Mouse (Mus musculus): ENCODE data around the gene Olfr695. TPM values are rescaled to one million over a fixed set of nuclear protein-coding genes. Genes with fewer than 3 reads are reported as not detected.
"Not testable (repeated sequence)": the region's sequence is repeated elsewhere in the genome, so short reads cannot be mapped to it uniquely, and the experiment has no call there.

Olfr695 gene
- not detected in 2 replicates for polyA plus RNA-seq (2016; fragmentation: Nextera tagmentation; extraction: Ambion mirVana)

GRCm38 (mm10) chr7:106716296-106716695 is at the start of gene Olfr695:
Gene Olfr695, minus strand, starts transcription at chr7:106716396.
- H3K36me3 ChIP-seq (replicated peaks): no peaks in the 10 kb centered on the region
- H3K4me1 ChIP-seq: no peaks in the 10 kb centered on the region
- H3K4me3 ChIP-seq: no peak within 1 kb of the TSS
- H3K9me3 ChIP-seq: no peaks in the 10 kb centered on the region
- H3K27ac ChIP-seq: no peak within 1 kb of the TSS
- DNase-seq (ENCODE audit: extremely low spot score, low spot score): no peak
- H3K27me3 ChIP-seq (ENCODE audit: poor library complexity, severe bottlenecking): no peaks in the 10 kb centered on the region

GRCm38 (mm10) chr7:106761008-106761407 is 44.8 kb upstream of the Olfr695 start:
- H3K27ac ChIP-seq; H3K4me1 ChIP-seq; H3K4me3 ChIP-seq; H3K36me3 ChIP-seq (replicated peaks); DNase-seq (ENCODE audit: extremely low spot score, low spot score); H3K9me3 ChIP-seq; H3K27me3 ChIP-seq (ENCODE audit: poor library complexity, severe bottlenecking): not testable (repeated sequence)
- 93% methylated on average over 2 of the region's 2 CpGs for WGBS

- WGBS: 92% methylated on average over 2 of the region's 2 CpGs
- no peaks in the 10 kb centered on the region for H3K36me3 ChIP-seq (replicated peaks)
Measured at GRCm38 (mm10) chr7:106758800-106759199, 42.6 kb upstream of the Olfr695 start.

GRCm38 (mm10) chr7:106755297-106755696 is 39.1 kb upstream of the Olfr695 start, which contains the start of gene Olfr698:
Gene Olfr698, minus strand, starts transcription at chr7:106755397.
- Histone ChIP-seq H3K4me1 (no peaks in the 10 kb centered on the region), H3K4me3 (no peak within 1 kb of the TSS), H3K27me3 (ENCODE audit: poor library complexity, severe bottlenecking) (no peaks in the 10 kb centered on the region), H3K36me3 (replicated peaks) (no peaks in the 10 kb centered on the region), H3K9me3 (no peaks in the 10 kb centered on the region), H3K27ac (no peak within 1 kb of the TSS)
- no peak for DNase-seq (ENCODE audit: extremely low spot score, low spot score)

More at GRCm38 (mm10) chr7:106758800-106759199, 42.6 kb upstream of the Olfr695 start:
- DNase-seq (ENCODE audit: extremely low spot score, low spot score): no peak
- Histone ChIP-seq H3K4me1 (no peaks in the 10 kb centered on the region), H3K27me3 (ENCODE audit: poor library complexity, severe bottlenecking) (no peaks in the 10 kb centered on the region), H3K4me3 (no peak overlapping the region), H3K9me3 (peaks cover 7% of the 10 kb centered on the region; the same call in 1 of the 2 replicates), H3K27ac (no peak overlapping the region)

- 93% methylated on average over 5 of the region's 5 CpGs for WGBS
- Histone ChIP-seq H3K36me3 (replicated peaks) (no peaks in the 10 kb centered on the region), H3K9me3 (no peaks in the 10 kb centered on the region)
Measured at GRCm38 (mm10) chr7:106745811-106746210, 29.6 kb upstream of the Olfr695 start.

GRCm38 (mm10) chr7:106742343-106742742 is 26.1 kb upstream of the Olfr695 start, which contains the start of gene Olfr697:
Gene Olfr697, minus strand, starts transcription at chr7:106742443.
- no peaks in the 10 kb centered on the region for H3K9me3 ChIP-seq
- no peaks in the 10 kb centered on the region for H3K36me3 ChIP-seq (replicated peaks)
- H3K4me1 ChIP-seq: no peaks in the 10 kb centered on the region
- DNase-seq (ENCODE audit: extremely low spot score, low spot score): no peak
- 93% methylated on average over 1 of the region's 1 CpGs for WGBS
- no peaks in the 10 kb centered on the region for H3K27me3 ChIP-seq (ENCODE audit: poor library complexity, severe bottlenecking)
- no peak within 1 kb of the TSS for H3K27ac ChIP-seq
- no peak within 1 kb of the TSS for H3K4me3 ChIP-seq

More at GRCm38 (mm10) chr7:106745811-106746210, 29.6 kb upstream of the Olfr695 start:
- H3K27ac ChIP-seq: no peak overlapping the region
- H3K4me3 ChIP-seq: no peak overlapping the region
- H3K4me1 ChIP-seq: no peaks in the 10 kb centered on the region
- no peak for DNase-seq (ENCODE audit: extremely low spot score, low spot score)
- H3K27me3 ChIP-seq (ENCODE audit: poor library complexity, severe bottlenecking): no peaks in the 10 kb centered on the region

- Histone ChIP-seq H3K36me3 (replicated peaks) (no peaks in the 10 kb centered on the region), H3K4me1 (no peaks in the 10 kb centered on the region), H3K4me3 (no peak overlapping the region), H3K9me3 (no peaks in the 10 kb centered on the region), H3K27ac (no peak overlapping the region), H3K27me3 (ENCODE audit: poor library complexity, severe bottlenecking) (no peaks in the 10 kb centered on the region)
- DNase-seq (ENCODE audit: extremely low spot score, low spot score): no peak
Measured at GRCm38 (mm10) chr7:106737028-106737427, 20.8 kb upstream of the Olfr695 start.

- Histone ChIP-seq H3K27me3 (ENCODE audit: poor library complexity, severe bottlenecking) (no peaks in the 10 kb centered on the region), H3K4me1 (no peaks in the 10 kb centered on the region), H3K36me3 (replicated peaks) (no peaks in the 10 kb centered on the region), H3K27ac (no peak overlapping the region), H3K4me3 (no peak overlapping the region), H3K9me3 (no peaks in the 10 kb centered on the region; the same call in 1 of the 2 replicates)
- whole genome bisulfite sequencing: 86% methylated on average over 2 of the region's 2 CpGs
- no peak for DNase-seq (ENCODE audit: extremely low spot score, low spot score)
Measured at GRCm38 (mm10) chr7:106733717-106734116, 17.5 kb upstream of the Olfr695 start.

- not testable (repeated sequence) for H3K27me3 ChIP-seq (ENCODE audit: poor library complexity, severe bottlenecking); H3K4me1 ChIP-seq; H3K27ac ChIP-seq; DNase-seq (ENCODE audit: extremely low spot score, low spot score); H3K9me3 ChIP-seq; H3K36me3 ChIP-seq (replicated peaks); H3K4me3 ChIP-seq
- WGBS: 95% methylated on average over 2 of the region's 2 CpGs
Measured at GRCm38 (mm10) chr7:106725654-106726053, 9.5 kb upstream of the Olfr695 start.

- no peak overlapping the region for H3K27ac ChIP-seq
- no peaks in the 10 kb centered on the region for H3K27me3 ChIP-seq (ENCODE audit: poor library complexity, severe bottlenecking)
- H3K4me1 ChIP-seq: no peaks in the 10 kb centered on the region
- no peaks in the 10 kb centered on the region for H3K36me3 ChIP-seq (replicated peaks)
- no peak overlapping the region for H3K4me3 ChIP-seq
- no peak for DNase-seq (ENCODE audit: extremely low spot score, low spot score)
- 91% methylated on average over 6 of the region's 6 CpGs for WGBS
- no peaks in the 10 kb centered on the region for H3K9me3 ChIP-seq
Measured at GRCm38 (mm10) chr7:106711463-106711862, 4.7 kb downstream of the Olfr695 start.

- not testable (repeated sequence) for H3K36me3 ChIP-seq (replicated peaks); H3K9me3 ChIP-seq; H3K4me3 ChIP-seq; H3K27me3 ChIP-seq (ENCODE audit: poor library complexity, severe bottlenecking); H3K4me1 ChIP-seq; H3K27ac ChIP-seq; DNase-seq (ENCODE audit: extremely low spot score, low spot score)
- WGBS: 95% methylated on average over 10 of the region's 10 CpGs
Measured at GRCm38 (mm10) chr7:106707705-106708104, 8.5 kb downstream of the Olfr695 start.

GRCm38 (mm10) chr7:106696891-106697290 is 19.3 kb downstream of the Olfr695 start:
- Histone ChIP-seq H3K36me3 (replicated peaks) (no peaks in the 10 kb centered on the region), H3K9me3 (peaks cover 5% of the 10 kb centered on the region; the same call in 1 of the 2 replicates), H3K4me1 (no peaks in the 10 kb centered on the region), H3K27me3 (ENCODE audit: poor library complexity, severe bottlenecking) (no peaks in the 10 kb centered on the region), H3K4me3 (no peak overlapping the region), H3K27ac (no peak overlapping the region)
- DNase-seq (ENCODE audit: extremely low spot score, low spot score): no peak
- whole genome bisulfite sequencing: 80% methylated on average over 1 of the region's 1 CpGs

- no peaks in the 10 kb centered on the region for H3K27me3 ChIP-seq (ENCODE audit: poor library complexity, severe bottlenecking)
- 90% methylated on average over 3 of the region's 3 CpGs for WGBS
- no peak for DNase-seq (ENCODE audit: extremely low spot score, low spot score)
Measured at GRCm38 (mm10) chr7:106692976-106693375, 23.2 kb downstream of the Olfr695 start.

GRCm38 (mm10) chr7:106691714-106692113 is 24.5 kb downstream of the Olfr695 start, which contains the start of gene Olfr694:
Gene Olfr694, minus strand, starts transcription at chr7:106691814.
- Histone ChIP-seq H3K4me3 (no peak within 1 kb of the TSS), H3K4me1 (no peaks in the 10 kb centered on the region), H3K9me3 (no peaks in the 10 kb centered on the region), H3K27me3 (ENCODE audit: poor library complexity, severe bottlenecking) (no peaks in the 10 kb centered on the region), H3K36me3 (replicated peaks) (no peaks in the 10 kb centered on the region), H3K27ac (no peak within 1 kb of the TSS)
- WGBS: 98% methylated on average over 1 of the region's 1 CpGs
- no peak for DNase-seq (ENCODE audit: extremely low spot score, low spot score)

More at GRCm38 (mm10) chr7:106692976-106693375, 23.2 kb downstream of the Olfr695 start:
- no peaks in the 10 kb centered on the region for H3K36me3 ChIP-seq (replicated peaks)
- no peak overlapping the region for H3K4me3 ChIP-seq
- no peaks in the 10 kb centered on the region for H3K4me1 ChIP-seq
- H3K27ac ChIP-seq: no peak overlapping the region
- no peaks in the 10 kb centered on the region for H3K9me3 ChIP-seq
